Mouse (Mus musculus): ENCODE measurements around the gene Lemd2. TPM values are rescaled to one million over a fixed set of nuclear protein-coding genes. Genes with fewer than 3 reads are reported as not detected.

Lemd2 gene
- polyA plus RNA-seq, 1 experiment from 2014 or later = 9.7 TPM

DNA sequence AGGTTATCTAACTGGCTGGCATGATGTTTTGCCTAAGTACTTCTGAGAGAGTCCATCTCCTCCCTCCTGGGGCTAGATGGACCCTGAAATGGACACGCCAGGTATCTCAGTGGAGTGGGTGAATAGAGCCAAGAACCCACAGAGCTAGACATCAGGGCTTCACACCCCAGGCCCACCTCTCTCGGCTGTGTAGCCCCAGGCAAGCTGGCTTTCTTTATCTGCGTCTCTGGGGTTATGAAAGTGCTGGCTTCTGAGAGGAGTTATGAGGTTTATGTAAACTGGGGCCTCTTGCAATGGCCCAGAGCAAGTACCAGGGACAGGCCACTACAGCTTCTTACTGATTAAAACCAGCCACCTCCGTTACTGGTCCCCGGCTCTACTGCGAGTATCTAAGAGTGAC lies 49.4 kb downstream of the Lemd2 start:
- 88% methylated on average over 6 of the region's 6 CpGs for WGBS
- no peak overlapping the region for H3K9ac ChIP-seq (replicated peaks; ENCODE audit: low read length)
- no peak overlapping the region for H3K27ac ChIP-seq (ENCODE audit: low read length)
- no peaks in the 10 kb centered on the region for H3K9me3 ChIP-seq (ENCODE audit: low read length)
- no peaks in the 10 kb centered on the region for H3K36me3 ChIP-seq (ENCODE audit: insufficient read depth, low read length)
- H3K4me1 ChIP-seq (ENCODE audit: insufficient read depth, low read length) = peaks cover 20% of the 10 kb centered on the region
- H3K4me3 ChIP-seq (ENCODE audit: low read length) = no peak overlapping the region
- H3K4me2 ChIP-seq (replicated peaks; ENCODE audit: low read depth, low read length) = no peak overlapping the region
- ATAC-seq (ENCODE audit: low FRiP score, low TSS enrichment) = no peak
- no peaks in the 10 kb centered on the region for H3K27me3 ChIP-seq (ENCODE audit: insufficient read depth, low read length)

DNA sequence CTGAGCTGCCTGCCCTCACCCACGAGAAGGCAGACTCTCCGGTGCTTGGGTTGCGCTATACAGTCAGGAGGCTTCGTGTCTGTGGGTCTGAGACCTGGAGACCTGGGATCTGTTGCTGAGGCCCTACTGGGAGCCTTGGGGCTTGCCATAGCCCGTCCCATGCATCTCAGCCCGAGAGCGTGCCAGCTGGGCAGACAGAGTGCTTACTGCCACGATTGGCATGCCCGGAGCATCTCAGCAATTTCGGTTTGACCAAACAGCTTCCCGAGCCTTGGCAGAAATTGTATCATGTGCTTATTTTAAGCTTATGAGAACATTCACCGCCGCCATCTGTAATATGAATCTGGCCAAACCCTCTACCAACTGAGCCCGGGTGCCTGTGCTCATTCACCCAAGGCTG lies 50.0 kb downstream of the Lemd2 start:
- H3K4me2 ChIP-seq (replicated peaks; ENCODE audit: low read depth, low read length) = no peak overlapping the region
- no peaks in the 10 kb centered on the region for H3K27me3 ChIP-seq (ENCODE audit: insufficient read depth, low read length)
- no peak overlapping the region for H3K9ac ChIP-seq (replicated peaks; ENCODE audit: low read length)
- no peak overlapping the region for H3K27ac ChIP-seq (ENCODE audit: low read length)
- H3K4me3 ChIP-seq (ENCODE audit: low read length) = no peak overlapping the region
- no peak for ATAC-seq (ENCODE audit: low FRiP score, low TSS enrichment)
- no peaks in the 10 kb centered on the region for H3K36me3 ChIP-seq (ENCODE audit: insufficient read depth, low read length)
- peaks cover 20% of the 10 kb centered on the region for H3K4me1 ChIP-seq (ENCODE audit: insufficient read depth, low read length)
- 86% methylated on average over 14 of the region's 14 CpGs for WGBS
- no peaks in the 10 kb centered on the region for H3K9me3 ChIP-seq (ENCODE audit: low read length)

DNA sequence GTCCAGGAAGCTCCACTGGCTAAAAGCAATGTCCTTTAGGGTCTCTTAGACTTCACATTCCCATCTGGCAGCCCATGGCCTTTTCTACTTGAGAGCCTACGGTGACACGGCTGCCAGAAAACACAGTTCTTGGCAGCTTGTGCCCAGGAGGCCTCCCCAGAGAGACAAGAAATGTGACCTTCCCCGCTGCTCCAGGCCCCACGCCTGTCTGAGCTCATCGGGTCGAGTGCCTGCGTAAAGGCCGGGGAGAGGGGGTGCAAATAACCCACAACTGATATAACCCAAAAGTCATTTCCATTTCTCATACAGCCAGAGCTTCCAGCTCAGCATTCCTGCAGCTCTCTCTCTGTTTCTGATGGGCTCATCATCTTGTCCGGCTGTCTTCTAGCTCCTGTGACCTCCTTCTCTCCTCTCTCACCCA lies 50.5 kb downstream of the Lemd2 start:
- Histone ChIP-seq H3K27ac (ENCODE audit: low read length) (no peak overlapping the region), H3K27me3 (ENCODE audit: insufficient read depth, low read length) (no peaks in the 10 kb centered on the region), H3K4me1 (ENCODE audit: insufficient read depth, low read length) (peaks cover 20% of the 10 kb centered on the region), H3K9me3 (ENCODE audit: low read length) (no peaks in the 10 kb centered on the region), H3K36me3 (ENCODE audit: insufficient read depth, low read length) (no peaks in the 10 kb centered on the region), H3K9ac (replicated peaks; ENCODE audit: low read length) (no peak overlapping the region), H3K4me2 (replicated peaks; ENCODE audit: low read depth, low read length) (no peak overlapping the region), H3K4me3 (ENCODE audit: low read length) (no peak overlapping the region)
- 42% methylated on average over 9 of the region's 9 CpGs for WGBS
- ATAC-seq (ENCODE audit: low FRiP score, low TSS enrichment) = no peak

DNA sequence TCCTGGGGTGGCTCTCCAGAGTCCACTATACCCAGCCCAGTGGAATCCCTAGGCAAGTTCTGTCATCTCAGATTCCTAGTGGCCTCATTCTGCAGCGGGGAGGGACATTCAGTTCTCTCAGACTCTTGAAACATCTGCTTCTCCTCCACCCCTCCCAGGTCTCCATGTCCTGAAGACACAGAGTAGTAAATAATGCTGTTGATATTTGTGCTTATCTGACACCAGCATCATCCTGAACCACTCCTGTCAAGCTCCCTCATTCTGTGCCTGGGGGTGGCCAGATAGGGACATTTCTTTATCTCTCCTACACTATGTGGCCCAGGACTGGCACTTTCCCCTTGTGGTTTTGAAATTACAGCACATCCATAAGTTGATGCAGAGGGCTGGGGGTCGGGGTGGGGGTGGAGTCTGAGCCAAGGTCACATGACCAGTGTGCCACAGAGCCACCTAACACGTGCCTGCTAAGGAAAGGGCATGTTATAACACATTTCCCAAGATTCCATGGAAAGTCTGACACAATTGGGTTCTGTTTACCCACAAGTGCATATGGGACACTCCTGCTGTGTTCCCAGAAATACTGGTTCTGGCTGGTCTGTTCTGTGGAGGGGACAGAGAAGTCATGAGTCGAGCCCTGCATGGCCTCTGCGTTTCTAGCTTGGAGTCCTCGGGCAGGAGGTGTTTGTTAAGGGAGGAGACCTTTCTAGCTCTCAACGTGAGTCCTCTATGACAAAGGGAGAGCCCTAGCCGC lies 51.1 kb downstream of the Lemd2 start:
- Histone ChIP-seq H3K27me3 (ENCODE audit: insufficient read depth, low read length) (no peaks in the 10 kb centered on the region), H3K4me3 (ENCODE audit: low read length) (no peak overlapping the region), H3K27ac (ENCODE audit: low read length) (no peak overlapping the region), H3K4me1 (ENCODE audit: insufficient read depth, low read length) (peaks cover 15% of the 10 kb centered on the region), H3K9me3 (ENCODE audit: low read length) (no peaks in the 10 kb centered on the region), H3K36me3 (ENCODE audit: insufficient read depth, low read length) (no peaks in the 10 kb centered on the region), H3K4me2 (replicated peaks; ENCODE audit: low read depth, low read length) (no peak overlapping the region), H3K9ac (replicated peaks; ENCODE audit: low read length) (no peak overlapping the region)
- ATAC-seq (ENCODE audit: low FRiP score, low TSS enrichment) = no peak
- 50% methylated on average over 8 of the region's 8 CpGs for WGBS

DNA sequence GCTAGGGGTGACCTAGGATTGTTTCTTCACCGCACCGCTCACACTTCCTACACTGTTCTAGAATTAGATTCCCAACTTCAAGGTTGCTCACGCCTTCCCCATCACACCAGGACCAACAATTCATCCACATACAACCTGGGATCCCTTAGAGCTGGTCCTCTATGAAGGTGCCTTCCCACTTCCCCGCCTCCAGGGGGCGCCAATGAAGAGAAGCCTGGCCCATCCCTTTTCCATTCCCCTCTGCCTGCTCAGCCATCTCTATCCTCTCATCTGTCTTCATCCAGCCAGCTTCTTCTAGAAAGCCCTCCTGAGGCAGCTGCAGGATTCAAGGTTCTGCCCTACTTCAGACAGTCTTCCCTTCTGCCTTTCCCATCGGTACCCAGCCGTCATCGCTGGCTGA lies 52.9 kb downstream of the Lemd2 start:
- no peak for ATAC-seq (ENCODE audit: low FRiP score, low TSS enrichment)
- WGBS = 73% methylated on average over 8 of the region's 8 CpGs

DNA sequence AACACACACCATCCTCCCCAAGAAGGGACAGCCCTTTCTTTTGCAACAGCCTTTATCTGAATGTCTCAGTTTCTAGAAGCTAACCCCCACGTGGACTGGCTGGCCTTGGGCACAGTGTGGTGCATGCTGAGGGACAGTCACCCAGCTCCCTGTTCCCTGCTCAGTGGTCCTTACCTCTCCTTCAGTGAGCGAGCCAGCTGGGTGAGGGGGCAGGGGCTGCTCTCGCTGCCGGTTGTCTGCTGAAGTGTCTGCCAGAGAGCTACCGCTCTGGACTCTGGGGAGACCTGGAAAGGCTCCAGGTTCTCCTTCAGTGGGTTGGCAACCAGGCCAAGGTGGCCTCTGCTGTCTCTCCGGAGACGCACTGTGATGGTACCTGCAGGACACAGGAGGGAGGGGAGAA lies 53.4 kb downstream of the Lemd2 start:
- Histone ChIP-seq H3K9ac (replicated peaks; ENCODE audit: low read length) (no peak overlapping the region), H3K4me2 (replicated peaks; ENCODE audit: low read depth, low read length) (no peak overlapping the region), H3K9me3 (ENCODE audit: low read length) (no peaks in the 10 kb centered on the region), H3K4me1 (ENCODE audit: insufficient read depth, low read length) (peaks cover 24% of the 10 kb centered on the region), H3K4me3 (ENCODE audit: low read length) (no peak overlapping the region), H3K27ac (ENCODE audit: low read length) (no peak overlapping the region), H3K36me3 (ENCODE audit: insufficient read depth, low read length) (no peaks in the 10 kb centered on the region), H3K27me3 (ENCODE audit: insufficient read depth, low read length) (no peaks in the 10 kb centered on the region)
- no peak for ATAC-seq (ENCODE audit: low FRiP score, low TSS enrichment)
- 60% methylated on average over 7 of the region's 7 CpGs for WGBS

More for the DNA sequence above, 52.9 kb downstream of the Lemd2 start:
- Histone ChIP-seq H3K4me3 (ENCODE audit: low read length) (no peak overlapping the region), H3K27me3 (ENCODE audit: insufficient read depth, low read length) (no peaks in the 10 kb centered on the region), H3K4me2 (replicated peaks; ENCODE audit: low read depth, low read length) (no peak overlapping the region), H3K9ac (replicated peaks; ENCODE audit: low read length) (no peak overlapping the region), H3K27ac (ENCODE audit: low read length) (no peak overlapping the region), H3K36me3 (ENCODE audit: insufficient read depth, low read length) (no peaks in the 10 kb centered on the region), H3K9me3 (ENCODE audit: low read length) (no peaks in the 10 kb centered on the region), H3K4me1 (ENCODE audit: insufficient read depth, low read length) (peaks cover 22% of the 10 kb centered on the region)

DNA sequence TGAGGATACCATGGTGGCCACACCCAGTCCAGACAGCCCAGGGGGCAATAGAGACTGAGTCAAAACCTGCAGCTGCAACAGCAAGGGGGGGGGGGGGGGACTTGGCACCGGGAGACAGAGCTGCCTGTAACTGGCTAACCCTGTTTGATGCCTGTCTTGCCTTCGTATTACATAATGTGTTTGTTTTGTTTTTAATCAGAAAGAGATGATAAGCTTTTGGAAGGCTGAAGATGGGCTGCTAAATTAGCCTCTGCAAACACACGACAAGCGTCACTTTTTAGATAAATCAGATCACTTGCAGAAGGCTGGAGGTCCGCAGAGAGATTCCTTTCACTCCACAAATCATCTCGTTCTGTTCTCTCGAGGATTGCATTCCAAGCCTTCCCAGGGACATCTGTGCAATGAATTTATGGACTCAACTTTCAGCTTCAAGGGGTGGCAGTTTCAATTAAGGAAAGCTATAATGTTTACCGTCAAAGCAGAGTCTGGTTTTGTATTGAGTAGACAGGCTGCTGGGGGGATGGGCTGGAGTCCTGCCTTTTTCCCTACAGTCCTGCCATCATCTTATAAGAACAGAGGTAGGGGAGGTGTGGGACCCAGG lies 57.8 kb downstream of the Lemd2 start:
- Histone ChIP-seq H3K4me1 (ENCODE audit: insufficient read depth, low read length) (peaks cover 34% of the 10 kb centered on the region), H3K36me3 (ENCODE audit: insufficient read depth, low read length) (no peaks in the 10 kb centered on the region), H3K9me3 (ENCODE audit: low read length) (no peaks in the 10 kb centered on the region), H3K27ac (ENCODE audit: low read length) (no peak overlapping the region), H3K9ac (replicated peaks; ENCODE audit: low read length) (no peak overlapping the region), H3K4me2 (replicated peaks; ENCODE audit: low read depth, low read length) (no peak overlapping the region), H3K27me3 (ENCODE audit: insufficient read depth, low read length) (no peaks in the 10 kb centered on the region), H3K4me3 (ENCODE audit: low read length) (no peak overlapping the region)
- 11% methylated on average over 8 of the region's 8 CpGs for WGBS
- ATAC-seq (ENCODE audit: low FRiP score, low TSS enrichment) = no peak; the same call in 1 of the 2 replicates

DNA sequence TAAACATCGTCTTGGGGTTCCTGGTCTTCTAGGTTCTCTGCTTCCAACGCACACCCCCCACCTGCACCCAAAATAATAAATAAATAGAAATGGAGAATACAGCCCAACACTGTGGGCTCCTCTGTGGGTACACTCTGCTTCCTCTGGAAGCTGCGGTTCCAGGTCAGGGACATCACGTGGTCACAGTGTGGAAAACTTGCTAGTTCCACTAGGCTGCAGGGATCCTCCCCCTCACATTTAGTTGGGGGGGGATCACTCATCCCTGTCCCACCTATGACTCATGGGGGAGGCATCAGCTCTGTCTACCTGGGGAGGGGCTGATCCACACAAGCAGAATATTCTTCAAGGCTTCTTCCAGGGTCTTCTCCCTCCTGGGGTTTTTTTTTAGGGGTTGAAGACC lies 60.1 kb downstream of the Lemd2 start:
- Histone ChIP-seq H3K36me3 (ENCODE audit: insufficient read depth, low read length) (no peaks in the 10 kb centered on the region), H3K4me2 (replicated peaks; ENCODE audit: low read depth, low read length) (no peak overlapping the region), H3K9me3 (ENCODE audit: low read length) (no peaks in the 10 kb centered on the region), H3K4me1 (ENCODE audit: insufficient read depth, low read length) (peaks cover 42% of the 10 kb centered on the region), H3K27me3 (ENCODE audit: insufficient read depth, low read length) (no peaks in the 10 kb centered on the region), H3K27ac (ENCODE audit: low read length) (no peak overlapping the region), H3K4me3 (ENCODE audit: low read length) (no peak overlapping the region), H3K9ac (replicated peaks; ENCODE audit: low read length) (no peak overlapping the region)
- ATAC-seq (ENCODE audit: low FRiP score, low TSS enrichment) = no peak
- 62% methylated on average over 4 of the region's 4 CpGs for WGBS

DNA sequence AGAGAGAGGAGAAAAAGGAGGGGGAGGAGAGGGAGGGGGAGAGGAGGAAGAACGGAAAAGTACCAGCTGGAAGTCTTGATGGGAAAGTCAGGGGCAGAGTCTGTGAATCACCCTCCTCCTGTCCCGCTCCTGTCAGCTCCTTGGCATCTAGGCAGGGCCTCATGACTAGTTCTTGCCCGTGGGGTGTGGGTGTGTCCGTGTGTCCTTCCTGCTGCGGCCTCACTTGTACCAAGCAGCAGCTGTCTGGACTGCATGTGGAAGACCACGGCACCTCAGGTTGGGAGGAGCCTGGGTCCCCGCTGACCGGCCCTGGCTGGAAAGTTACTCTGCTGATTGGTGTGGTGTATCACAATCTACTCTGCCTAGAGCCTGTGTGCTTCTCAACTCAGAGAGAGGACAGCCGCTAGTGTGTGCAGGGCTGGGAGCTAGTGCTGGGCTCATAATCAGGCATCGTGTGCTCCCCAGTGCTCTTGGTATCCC lies 62.3 kb downstream of the Lemd2 start:
- peak; percentile 62 for ATAC-seq (ENCODE audit: low FRiP score, low TSS enrichment)
- WGBS = 20% methylated on average over 10 of the region's 10 CpGs

DNA sequence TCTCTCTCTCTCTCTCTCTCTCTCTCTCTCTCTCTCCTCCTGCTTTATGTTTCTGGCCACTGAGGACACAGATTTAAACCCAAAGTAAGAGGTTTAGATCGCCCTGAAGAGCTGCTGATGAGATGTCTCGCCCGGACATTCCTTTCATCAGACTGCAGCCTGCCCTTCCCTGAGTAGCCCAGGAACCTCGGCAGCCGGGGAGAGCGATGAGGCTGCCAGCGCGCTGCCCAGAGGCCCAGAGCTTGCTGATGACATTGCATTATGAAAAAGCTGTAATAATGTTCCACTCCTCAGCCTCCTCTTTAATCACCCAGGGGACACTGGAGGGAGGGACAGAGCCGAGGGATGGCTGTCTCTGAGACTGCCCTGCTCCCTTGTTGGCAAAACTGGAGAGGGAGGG lies 64.0 kb downstream of the Lemd2 start:
- H3K4me3 ChIP-seq (ENCODE audit: low read length) = no peak overlapping the region
- 48% methylated on average over 9 of the region's 9 CpGs for WGBS
- peaks cover 34% of the 10 kb centered on the region for H3K4me1 ChIP-seq (ENCODE audit: insufficient read depth, low read length)
- H3K4me2 ChIP-seq (replicated peaks; ENCODE audit: low read depth, low read length) = no peak overlapping the region
- ATAC-seq (ENCODE audit: low FRiP score, low TSS enrichment) = no peak
- no peak overlapping the region for H3K27ac ChIP-seq (ENCODE audit: low read length)
- H3K9me3 ChIP-seq (ENCODE audit: low read length) = no peaks in the 10 kb centered on the region
- no peaks in the 10 kb centered on the region for H3K27me3 ChIP-seq (ENCODE audit: insufficient read depth, low read length)
- H3K36me3 ChIP-seq (ENCODE audit: insufficient read depth, low read length) = no peaks in the 10 kb centered on the region
- no peak overlapping the region for H3K9ac ChIP-seq (replicated peaks; ENCODE audit: low read length)

More for the DNA sequence above, 62.3 kb downstream of the Lemd2 start:
- peak overlapping the region; percentile 27; the same call in 1 of the 2 replicates for H3K9ac ChIP-seq (replicated peaks; ENCODE audit: low read length)
- H3K4me2 ChIP-seq (replicated peaks; ENCODE audit: low read depth, low read length) = peak overlapping the region; percentile 39
- peaks cover 46% of the 10 kb centered on the region for H3K4me1 ChIP-seq (ENCODE audit: insufficient read depth, low read length)
- H3K36me3 ChIP-seq (ENCODE audit: insufficient read depth, low read length) = no peaks in the 10 kb centered on the region
- H3K9me3 ChIP-seq (ENCODE audit: low read length) = no peaks in the 10 kb centered on the region
- no peaks in the 10 kb centered on the region for H3K27me3 ChIP-seq (ENCODE audit: insufficient read depth, low read length)
- H3K4me3 ChIP-seq (ENCODE audit: low read length) = no peak overlapping the region
- H3K27ac ChIP-seq (ENCODE audit: low read length) = no peak overlapping the region
